Mouse (Mus musculus): Measurements from ENCODE around the gene Pgm5.
"Not testable (repeated sequence)": the region's sequence is repeated elsewhere in the genome, so short reads cannot be mapped to it uniquely, and the experiment has no call there.

Pgm5 gene

GRCm38 (mm10) chr19:24704326-24704725, 157.3 kb downstream of the Pgm5 start:
- DNase-seq (ENCODE audit: low spot score in 2 of 2) = no peak

- DNase-seq (ENCODE audit: low spot score in 2 of 2) = no peak
Observed at GRCm38 (mm10) chr19:24703680-24704079, 158.0 kb downstream of the Pgm5 start.

- DNase-seq (ENCODE audit: low spot score in 2 of 2) = not testable (repeated sequence)
Observed at GRCm38 (mm10) chr19:24703168-24703567, 158.5 kb downstream of the Pgm5 start.

DNA sequence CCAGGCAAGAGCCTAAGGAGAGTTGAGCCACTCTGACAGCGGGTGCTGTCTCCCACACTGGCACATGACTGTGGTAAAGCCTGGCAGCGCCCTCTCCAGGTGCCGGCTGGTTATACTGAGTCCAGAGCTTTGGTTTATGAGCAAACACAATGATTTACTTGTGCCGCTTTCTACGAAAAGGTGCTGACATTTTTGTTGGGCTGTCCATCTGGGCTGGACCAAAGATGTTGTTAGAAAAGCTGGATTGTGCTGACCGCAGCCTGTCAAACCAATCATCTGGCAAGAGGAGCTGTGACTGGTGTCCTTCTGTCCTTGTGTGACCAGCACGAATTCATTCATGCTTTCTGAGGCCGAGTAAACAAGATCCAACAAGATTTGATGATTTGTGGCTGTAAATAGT, 159.9 kb downstream of the Pgm5 start:
- DNase-seq (ENCODE audit: low spot score in 2 of 2) = no peak

DNA sequence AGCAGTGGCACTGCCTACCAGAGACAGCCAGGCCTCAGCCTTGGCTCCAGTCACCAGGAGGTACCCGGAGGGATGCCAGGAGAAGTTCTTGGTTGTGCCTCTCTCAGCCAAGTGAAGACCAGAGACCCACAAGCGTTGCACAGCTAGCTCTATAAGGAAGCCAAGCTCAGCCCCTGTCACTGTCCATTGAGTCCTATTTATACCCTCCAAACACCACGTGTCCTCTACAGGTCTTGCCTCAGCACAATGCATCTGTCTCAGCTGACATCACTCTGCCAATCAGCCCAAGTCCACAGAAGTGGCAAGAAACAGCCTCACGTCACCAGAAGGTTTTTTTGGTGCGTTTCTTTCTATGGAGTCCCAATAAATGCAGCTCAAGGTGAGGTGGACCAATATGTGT, 161.0 kb downstream of the Pgm5 start:
- no peak for DNase-seq (ENCODE audit: low spot score in 2 of 2)

- DNase-seq (ENCODE audit: low spot score in 2 of 2) = no peak
Observed at GRCm38 (mm10) chr19:24699910-24700309, 161.7 kb downstream of the Pgm5 start.

GRCm38 (mm10) chr19:24699196-24699595, 162.5 kb downstream of the Pgm5 start:
- no peak for DNase-seq (ENCODE audit: low spot score in 2 of 2)

DNA sequence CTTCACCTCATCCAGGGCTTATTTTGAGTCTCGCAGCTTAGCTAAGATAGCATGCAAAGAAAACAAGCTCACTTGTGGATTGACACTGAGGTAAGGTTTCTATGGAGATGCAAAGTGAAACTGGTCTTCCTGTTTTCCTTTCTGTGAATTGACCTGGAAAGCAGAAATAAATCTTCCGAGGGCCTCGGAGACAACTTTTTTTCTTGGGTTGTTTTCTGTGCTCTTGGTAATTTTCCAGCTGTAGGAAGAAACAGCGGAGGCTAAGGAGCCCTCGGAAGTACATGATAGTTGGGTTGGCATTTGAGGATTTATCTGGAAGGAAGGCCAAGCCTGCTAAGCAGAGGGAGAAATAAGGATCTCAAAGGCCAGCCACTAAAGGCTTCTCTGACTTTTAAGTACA, 163.0 kb downstream of the Pgm5 start:
- no peak for DNase-seq (ENCODE audit: low spot score in 2 of 2)

GRCm38 (mm10) chr19:24697946-24698345, 163.7 kb downstream of the Pgm5 start:
- DNase-seq (ENCODE audit: low spot score in 2 of 2) = no peak

DNA sequence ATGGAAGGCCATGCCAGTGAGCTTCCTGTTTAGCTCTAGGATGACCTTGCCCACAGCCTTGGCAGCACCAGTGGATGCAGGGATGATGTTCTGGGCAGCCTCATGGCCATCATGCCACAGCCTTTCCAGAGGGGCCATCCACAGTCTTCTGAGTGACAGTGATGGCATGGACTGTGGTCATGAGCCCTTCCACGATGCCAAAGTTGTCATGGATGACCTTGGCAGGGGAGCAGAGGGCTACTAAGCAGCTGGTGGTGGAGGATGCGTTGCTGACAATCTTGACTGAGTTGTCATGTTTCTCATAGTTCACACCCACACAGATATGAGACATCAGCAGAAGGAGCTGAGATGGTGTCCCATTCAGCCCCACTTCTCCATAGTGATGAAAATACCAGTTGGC, 169.0 kb downstream of the Pgm5 start:
- DNase-seq (ENCODE audit: low spot score in 2 of 2) = no peak

DNA sequence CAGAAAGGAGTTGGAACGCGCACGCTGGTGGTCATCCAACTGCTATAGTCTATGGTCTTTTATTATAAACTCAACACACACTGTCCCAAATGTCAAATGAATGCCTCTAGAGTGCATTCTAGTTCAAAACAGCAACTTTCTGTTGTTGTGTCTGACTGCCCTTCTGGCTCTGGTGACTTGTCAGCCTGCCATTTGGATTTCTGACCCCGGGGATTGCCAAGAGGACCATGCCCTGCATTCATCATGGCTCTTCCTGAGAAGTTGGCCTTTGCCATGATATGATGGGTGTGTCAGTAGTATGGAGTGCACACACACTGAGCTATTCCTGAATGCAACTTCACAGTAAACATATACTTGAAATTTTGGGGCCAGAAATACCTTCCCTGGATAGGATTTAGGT, 172.1 kb downstream of the Pgm5 start:
- DNase-seq (ENCODE audit: low spot score in 2 of 2) = no peak

GRCm38 (mm10) chr19:24688327-24688726, 173.3 kb downstream of the Pgm5 start:
- no peak for DNase-seq (ENCODE audit: low spot score in 2 of 2)

GRCm38 (mm10) chr19:24686411-24686810, 175.2 kb downstream of the Pgm5 start:
- DNase-seq (ENCODE audit: low spot score in 2 of 2) = no peak

GRCm38 (mm10) chr19:24683016-24683720, 178.5 kb downstream of the Pgm5 start:
- no peak for DNase-seq (ENCODE audit: low spot score in 2 of 2)

DNA sequence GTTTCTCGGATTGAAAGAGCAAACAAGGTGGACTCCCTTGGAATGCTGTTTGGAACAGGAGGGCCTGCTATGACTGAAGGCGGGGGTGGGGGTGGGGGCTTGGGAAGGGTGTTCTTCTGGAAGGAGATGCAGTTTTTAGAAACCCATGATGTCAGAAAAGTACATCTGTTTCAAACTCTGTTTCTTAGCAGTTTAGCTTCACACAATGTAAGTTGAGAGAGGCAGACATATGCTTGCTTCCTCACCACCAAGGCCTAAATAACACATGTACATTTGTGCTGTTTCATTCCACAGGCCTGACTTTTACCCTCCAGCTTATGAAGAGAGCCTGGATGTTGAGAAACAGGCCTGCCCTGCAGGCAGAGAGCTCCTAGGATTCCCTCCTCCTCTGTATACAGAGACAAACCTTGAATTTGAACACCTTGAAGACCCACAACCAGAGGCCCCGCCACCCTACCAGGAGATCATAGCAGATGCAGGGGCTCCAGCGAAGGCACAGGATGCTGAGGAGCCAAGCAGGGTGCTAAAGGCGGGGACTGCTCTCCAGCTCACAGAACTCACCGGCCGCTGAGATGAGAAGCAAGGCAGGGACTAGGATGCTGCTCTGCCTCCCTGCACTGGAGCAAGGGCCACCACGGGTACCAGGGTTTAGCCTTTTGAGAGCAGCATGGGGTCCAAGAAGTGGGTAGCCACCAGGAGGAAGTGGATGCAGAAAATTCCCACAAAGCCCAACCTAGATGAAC, 184.2 kb downstream of the Pgm5 start:
- no peak for DNase-seq (ENCODE audit: low spot score in 2 of 2)

GRCm38 (mm10) chr19:24676429-24676828, 185.2 kb downstream of the Pgm5 start:
- DNase-seq (ENCODE audit: low spot score in 2 of 2) = no peak

- no peak for DNase-seq (ENCODE audit: low spot score in 2 of 2)
Observed at GRCm38 (mm10) chr19:24673762-24674161, 187.9 kb downstream of the Pgm5 start, which contains the start of gene Tmem252. TSS of gene Tmem252 (plus strand) at chr19:24674008.

- DNase-seq (ENCODE audit: low spot score in 2 of 2) = no peak
Observed at GRCm38 (mm10) chr19:24673331-24673730, 188.3 kb downstream of the Pgm5 start.

DNA sequence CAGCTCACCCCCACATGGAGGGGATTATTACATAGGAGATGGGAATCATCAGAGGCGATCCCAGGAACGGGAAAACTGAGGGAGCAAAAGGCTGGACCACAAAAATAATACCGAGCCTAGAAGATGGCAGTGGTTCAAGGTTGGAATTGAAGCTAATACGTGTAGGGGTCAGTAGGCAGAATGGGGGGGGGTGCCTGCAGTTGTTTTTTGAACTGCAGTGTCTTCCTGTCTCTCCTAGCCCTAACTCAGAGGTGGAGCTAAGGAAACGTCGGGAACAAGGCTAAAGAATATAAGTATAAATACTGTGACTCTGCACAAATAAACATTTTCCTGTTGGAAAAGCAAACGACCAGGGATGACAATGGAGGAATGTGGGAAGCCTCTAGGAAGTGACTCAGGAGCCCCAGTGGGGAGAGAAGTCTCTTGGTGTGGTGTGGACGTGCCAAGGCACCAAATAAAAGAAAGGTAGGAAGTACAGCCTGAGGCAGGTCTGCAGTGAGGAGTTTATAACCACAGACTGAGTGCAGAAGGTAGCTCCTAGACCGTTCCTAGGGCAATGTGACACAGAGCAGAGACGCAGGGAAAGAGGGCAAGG, 189.2 kb downstream of the Pgm5 start:
- no peak for DNase-seq (ENCODE audit: low spot score in 2 of 2)

- DNase-seq (ENCODE audit: low spot score in 2 of 2) = no peak
Observed at GRCm38 (mm10) chr19:24671571-24671970, 190.1 kb downstream of the Pgm5 start.

GRCm38 (mm10) chr19:24667527-24667926, 194.1 kb downstream of the Pgm5 start:
- DNase-seq (ENCODE audit: low spot score in 2 of 2) = no peak

DNA sequence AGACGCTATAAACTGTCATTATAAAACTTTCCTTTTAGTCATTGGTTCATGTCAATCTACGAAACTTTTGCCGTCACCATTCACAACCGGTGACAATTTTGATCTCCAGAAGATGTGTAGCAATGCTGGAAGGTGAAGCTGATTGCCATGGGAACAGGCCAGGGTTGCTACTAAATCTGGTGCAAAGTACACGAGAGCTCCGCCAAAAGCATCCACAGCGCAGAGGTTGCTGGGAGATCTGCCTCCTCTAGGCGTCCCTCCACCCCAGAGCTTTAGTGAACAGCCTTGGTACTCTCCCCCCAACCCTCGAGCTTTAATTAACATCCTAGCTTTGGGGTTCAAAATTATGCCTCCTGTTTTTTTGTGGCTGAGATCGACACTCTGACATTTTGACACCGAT, 195.9 kb downstream of the Pgm5 start:
- DNase-seq (ENCODE audit: low spot score in 2 of 2) = no peak

DNA sequence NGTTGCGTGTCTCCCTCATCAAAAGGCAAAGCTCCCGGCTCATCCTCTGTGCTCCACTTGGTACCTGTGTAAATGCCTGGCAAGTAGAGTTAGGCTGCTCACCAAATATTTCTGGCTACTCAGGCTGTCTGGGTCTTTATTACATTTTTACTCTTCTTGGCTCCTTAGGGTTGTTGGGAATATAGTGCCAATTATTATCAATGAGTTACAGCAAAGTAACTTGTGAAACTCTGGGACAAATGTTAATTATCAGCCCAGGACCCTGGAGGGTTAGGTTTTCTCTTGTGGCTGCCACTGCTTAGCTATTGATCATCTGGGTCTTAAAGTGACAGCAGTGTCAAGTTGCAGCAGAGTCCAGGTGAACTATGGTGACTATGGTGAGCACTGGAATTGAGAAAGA, 199.3 kb downstream of the Pgm5 start:
- no peak for DNase-seq (ENCODE audit: low spot score in 2 of 2)

Data from spleen, postnatal 4 days (tissue).